Mouse (Mus musculus) heart, postnatal 14 days (tissue): ENCODE results near the gene Arrdc3. TPM values are rescaled to one million over a fixed set of nuclear protein-coding genes. Genes with fewer than 3 reads are reported as not detected.
A peak's percentile ranks its signal among the peaks of the same experiment; 100 is the strongest.
"Not testable (repeated sequence)": the region's sequence is repeated elsewhere in the genome, so short reads cannot be mapped to it uniquely, and the experiment has no call there.

ENCODE experiments used
- DNase-seq, 2 experiments: peaks; one replicate each; pipeline ENCODE4 v3.0.0; 2021 to 2022
- intact Hi-C: fragments of 180-260 bp; cut with DNase I; formaldehyde crosslinking; loops from one replicate; pipeline ENCODE4 v1.15.1; 2025
- long read RNA-seq, 2 experiments: library from polyadenylated mRNA; stranded (forward); transcript quantifications; one replicate each; pipeline ENCODE4 v2.0.0; 2021
- total RNA-seq, 2 experiments: library from RNA; stranded (reverse); gene quantifications; 2 replicates each; pipeline ENCODE4 v1.2.3; 2021

Arrdc3 gene
- total RNA-seq = 10 to 100 TPM; 32.7 to 34.9 TPM
- long read RNA-seq, experiment 1, full-length matches to known transcripts = 55 of 62 reads
- long read RNA-seq, experiment 1, partial matches to known transcripts = 2 of 62 reads
- long read RNA-seq, experiment 1, other reads (novel, unspliced or antisense) = 5 of 62 reads
- long read RNA-seq, experiment 2, full-length matches to known transcripts = 79 of 88 reads
- long read RNA-seq, experiment 2, partial matches to known transcripts = 2 of 88 reads
- long read RNA-seq, experiment 2, other reads (novel, unspliced or antisense) = 7 of 88 reads

GRCm38 (mm10) chr13:80883190-80883589 lies at the start of gene Arrdc3:
TSS of gene Arrdc3 (plus strand) at chr13:80883384.
- DNase-seq = peak; percentile 98 to 99
- intact Hi-C loops = loop anchor here (2.0 to 10.0 kb wide), 6 partner anchors 80 to 902 kb away; partner anchors contain the start of genes Cetn3 and Lysmd3

GRCm38 (mm10) chr13:80862215-80862614 lies 21.0 kb upstream of the Arrdc3 start:
- intact Hi-C loops = loop anchor here (1.0 to 5.0 kb wide), 4 partner anchors 295 to 900 kb away; no protein-coding TSS in a partner anchor
- peak; percentile 76 to 85 for DNase-seq

- intact Hi-C loops = loop anchor here (5.0 kb wide), 2 partner anchors 293 to 898 kb away; no protein-coding TSS in a partner anchor
- no peak for DNase-seq
Observed at GRCm38 (mm10) chr13:80864195-80864594, 19.0 kb upstream of the Arrdc3 start.

- intact Hi-C loops = no loop called here
- DNase-seq = no peak
Observed at GRCm38 (mm10) chr13:80875126-80875525, 8.1 kb upstream of the Arrdc3 start.

GRCm38 (mm10) chr13:80880756-80881155 lies 2.4 kb upstream of the Arrdc3 start:
- DNase-seq = no peak
- intact Hi-C loops = loop anchor here (1.0 to 10.0 kb wide), 6 partner anchors 257 to 904 kb away; partner anchors contain the start of genes Cetn3 and Lysmd3

GRCm38 (mm10) chr13:80881722-80882500 lies 1.3 kb upstream of the Arrdc3 start:
- peak; percentile 21 to 65 for DNase-seq
- intact Hi-C loops = loop anchor here (1.0 to 10.0 kb wide), 8 partner anchors 81 to 903 kb away; partner anchors contain the start of genes Cetn3 and Lysmd3

- intact Hi-C loops = loop anchor here (2.0 to 10.0 kb wide), 6 partner anchors 80 to 902 kb away; partner anchors contain the start of genes Cetn3 and Lysmd3
- DNase-seq = no peak
Observed at GRCm38 (mm10) chr13:80882716-80883135, 458 bp upstream of the Arrdc3 start.

GRCm38 (mm10) chr13:80883649-80884376 lies 629 bp downstream of the Arrdc3 start:
- intact Hi-C loops = loop anchor here (2.0 to 10.0 kb wide), 7 partner anchors 57 to 901 kb away; partner anchors contain the start of genes Cetn3 and Lysmd3
- no peak for DNase-seq

- DNase-seq = peak; percentile 39 to 75
- intact Hi-C loops = loop anchor here (2.0 to 10.0 kb wide), 5 partner anchors 56 to 900 kb away; partner anchors contain the start of genes Cetn3 and Lysmd3
Observed at GRCm38 (mm10) chr13:80884377-80884983, 1.3 kb downstream of the Arrdc3 start.

- intact Hi-C loops = loop anchor here (2.0 to 10.0 kb wide), 4 partner anchors 47 to 900 kb away; partner anchors contain the start of genes Cetn3 and Lysmd3
- DNase-seq = peak; percentile 89 to 93
Observed at GRCm38 (mm10) chr13:80885103-80885833, 2.1 kb downstream of the Arrdc3 start.

- peak; percentile 92 to 94 for DNase-seq
- intact Hi-C loops = loop anchor here (2.0 to 10.0 kb wide), 4 partner anchors 46 to 899 kb away; partner anchors contain the start of genes Cetn3 and Lysmd3
Observed at GRCm38 (mm10) chr13:80885834-80886663, 2.9 kb downstream of the Arrdc3 start.

GRCm38 (mm10) chr13:80886664-80887210 lies 3.6 kb downstream of the Arrdc3 start:
- intact Hi-C loops = loop anchor here (5.0 to 10.0 kb wide), 3 partner anchors 46 to 898 kb away; partner anchors contain the start of genes Cetn3 and Lysmd3
- DNase-seq = no peak

- no peak for DNase-seq
- intact Hi-C loops = loop anchor here (5.0 to 10.0 kb wide), 3 partner anchors 44 to 897 kb away; partner anchors contain the start of genes Cetn3 and Lysmd3
Observed at GRCm38 (mm10) chr13:80887842-80888241, 4.7 kb downstream of the Arrdc3 start.

GRCm38 (mm10) chr13:80894928-80895327 lies 11.7 kb downstream of the Arrdc3 start:
- intact Hi-C loops, DNase-seq: not testable (repeated sequence)

- no peak for DNase-seq
- intact Hi-C loops = no loop called here
Observed at GRCm38 (mm10) chr13:80897411-80897810, 14.2 kb downstream of the Arrdc3 start.

GRCm38 (mm10) chr13:80898095-80898494 lies 14.9 kb downstream of the Arrdc3 start:
- DNase-seq = no peak
- intact Hi-C loops = no loop called here

- DNase-seq = no peak
- intact Hi-C loops = no loop called here
Observed at GRCm38 (mm10) chr13:80899435-80900029, 16.3 kb downstream of the Arrdc3 start.
